Mouse (Mus musculus) heart, postnatal 36 days (tissue): Measurements from ENCODE around the gene Gm20388. TPM values are rescaled to one million over a fixed set of nuclear protein-coding genes. Genes with fewer than 3 reads are reported as not detected.

ENCODE experiments used
- DNase-seq, 2 experiments: peaks; one replicate each; pipeline ENCODE4 v3.0.0; 2021 to 2022
- intact Hi-C: fragments of 180-260 bp; cut with DNase I; formaldehyde crosslinking; loops from one replicate; pipeline ENCODE4 v1.15.1; 2025
- total RNA-seq, 2 experiments: library from RNA; stranded (reverse); gene quantifications; 2 replicates each; pipeline ENCODE4 v1.2.3; 2021

Gm20388 gene
- total RNA-seq, 2 experiments from 2014 or later, result 3.5 to 4.9 TPM

DNA sequence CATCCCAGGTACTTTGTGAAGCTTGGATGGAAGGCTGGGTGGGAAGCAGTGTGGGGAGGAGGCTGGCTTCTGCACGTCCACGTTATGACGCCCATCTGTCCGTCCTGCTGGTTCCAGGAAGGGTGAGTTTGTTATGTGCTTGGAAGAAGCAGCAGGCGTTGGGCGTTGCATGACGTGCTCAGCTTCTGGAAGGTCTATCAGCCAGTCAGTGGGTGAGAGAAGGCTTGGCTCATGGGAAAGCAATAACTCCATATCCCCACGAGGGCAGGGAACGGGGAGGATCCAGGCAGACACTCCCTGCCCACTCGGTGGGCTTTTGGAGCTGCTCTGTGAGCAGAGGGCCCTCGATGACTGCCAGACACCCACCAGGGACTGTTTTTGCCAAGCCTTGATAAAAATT, 2158.6 kb downstream of the Gm20388 start:
- intact Hi-C loops, result no loop called here
- DNase-seq, result no peak

DNA sequence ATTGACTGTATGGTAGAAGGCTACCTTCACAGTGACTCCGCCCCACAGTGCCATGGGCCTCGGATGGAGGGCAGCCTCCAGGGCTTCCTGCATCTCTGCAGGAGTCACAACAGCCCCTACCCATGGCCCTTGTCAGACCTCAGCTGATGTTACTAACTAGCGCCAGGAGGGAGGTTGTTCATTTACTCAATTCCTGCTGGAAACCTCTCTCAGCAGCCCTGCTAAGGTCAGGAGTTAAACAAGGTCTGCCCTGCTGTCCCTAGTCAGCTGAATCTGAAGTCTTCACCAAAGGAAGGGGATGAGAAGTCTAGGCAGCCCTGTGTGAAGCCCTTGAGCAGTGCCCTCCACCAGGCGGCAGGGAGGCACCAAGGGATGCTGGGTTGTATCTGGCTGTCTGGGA, 2160.6 kb downstream of the Gm20388 start:
- DNase-seq, result no peak
- intact Hi-C loops, result no loop called here

DNA sequence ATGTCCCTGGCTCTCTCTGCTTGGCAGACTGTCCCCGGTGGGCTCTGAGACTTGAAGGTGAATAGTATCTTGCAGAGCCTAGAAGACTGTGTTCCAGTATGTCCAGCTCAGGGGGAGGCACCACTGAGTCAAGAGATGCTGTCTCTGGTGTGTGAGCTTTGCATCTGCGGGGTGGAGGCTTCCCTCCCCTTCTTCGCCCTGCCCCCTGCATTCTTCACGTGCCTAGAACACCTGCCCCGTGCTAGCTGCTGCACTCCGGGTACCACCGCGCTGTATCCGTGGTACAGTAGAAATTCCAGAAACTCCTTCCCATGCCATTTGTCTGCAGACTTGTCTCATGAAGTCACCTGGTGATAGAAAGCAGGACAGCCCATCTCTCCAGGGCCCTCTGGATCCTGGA, 2163.3 kb downstream of the Gm20388 start:
- intact Hi-C loops, result no loop called here
- DNase-seq, result no peak

DNA sequence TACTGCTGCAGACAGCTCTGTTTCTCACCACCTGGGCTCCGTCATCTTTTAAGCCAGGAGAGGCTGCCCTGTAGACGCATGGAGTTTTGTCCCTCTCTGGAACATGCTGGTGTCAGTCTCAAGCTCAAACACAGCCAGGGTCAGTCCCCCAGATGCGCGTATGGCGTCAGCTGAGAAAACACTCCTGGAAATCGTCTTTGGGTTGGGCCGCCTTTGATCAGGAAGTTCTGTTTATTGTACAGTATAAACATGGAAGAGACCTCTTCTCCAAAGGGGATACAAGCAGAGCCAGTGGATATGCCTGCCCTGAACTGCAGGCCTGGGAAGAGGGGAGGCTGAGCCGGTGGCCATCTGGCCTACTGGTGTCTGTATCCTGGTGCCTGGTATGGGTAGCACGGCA, 2163.8 kb downstream of the Gm20388 start:
- intact Hi-C loops, result no loop called here
- no peak for DNase-seq

DNA sequence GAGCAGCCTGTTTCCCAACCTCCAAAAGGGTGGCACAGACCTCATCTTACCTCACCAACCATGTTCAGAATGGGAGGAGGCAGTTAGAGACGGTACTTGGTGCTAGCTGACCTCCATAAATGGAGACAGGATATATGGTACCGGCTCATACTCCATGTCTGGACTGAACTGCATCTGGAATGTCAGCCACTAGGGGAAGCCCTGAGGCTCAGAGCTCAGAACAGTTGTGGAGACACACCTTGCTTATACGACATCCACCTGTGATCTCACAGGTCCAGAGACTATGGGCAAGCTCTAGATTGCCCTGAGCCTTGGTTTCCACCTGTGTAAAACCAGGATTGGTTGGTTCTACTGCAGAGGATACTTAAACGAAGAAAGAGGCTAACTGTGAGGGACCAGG, 2164.3 kb downstream of the Gm20388 start:
- intact Hi-C loops, result no loop called here
- DNase-seq, result no peak

DNA sequence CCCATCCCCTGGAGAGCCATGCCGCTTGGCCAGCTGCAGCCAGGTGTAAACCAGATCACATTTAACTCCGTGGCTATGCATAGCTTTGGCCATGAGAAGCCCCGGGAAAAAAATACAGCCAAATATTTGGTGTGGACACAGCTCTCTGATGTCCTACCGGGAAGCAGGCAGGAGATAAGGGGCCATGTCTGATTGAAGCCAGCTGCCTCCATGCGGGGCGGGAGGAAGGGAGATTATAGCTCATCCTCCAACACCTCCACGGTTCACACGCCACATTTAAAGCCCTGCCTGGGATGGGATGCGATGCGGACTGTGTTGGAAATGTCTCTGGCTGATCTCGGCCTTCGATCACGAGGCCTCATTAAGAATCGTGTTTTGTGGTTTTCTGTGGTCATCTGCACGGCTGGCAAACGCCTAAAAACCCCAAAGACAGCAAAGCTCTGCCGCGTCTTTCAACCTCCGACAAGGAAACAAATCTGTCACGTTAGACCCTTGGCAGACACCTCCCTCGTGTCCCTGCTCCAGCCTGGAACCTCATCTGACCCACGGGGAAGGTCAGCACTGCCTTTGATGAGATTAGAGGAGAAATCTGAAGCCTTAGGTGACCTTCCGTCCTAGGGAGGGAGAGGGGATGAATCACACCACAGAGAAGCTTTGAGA, 2165.7 kb downstream of the Gm20388 start:
- DNase-seq, result no peak
- intact Hi-C loops, result no loop called here

DNA sequence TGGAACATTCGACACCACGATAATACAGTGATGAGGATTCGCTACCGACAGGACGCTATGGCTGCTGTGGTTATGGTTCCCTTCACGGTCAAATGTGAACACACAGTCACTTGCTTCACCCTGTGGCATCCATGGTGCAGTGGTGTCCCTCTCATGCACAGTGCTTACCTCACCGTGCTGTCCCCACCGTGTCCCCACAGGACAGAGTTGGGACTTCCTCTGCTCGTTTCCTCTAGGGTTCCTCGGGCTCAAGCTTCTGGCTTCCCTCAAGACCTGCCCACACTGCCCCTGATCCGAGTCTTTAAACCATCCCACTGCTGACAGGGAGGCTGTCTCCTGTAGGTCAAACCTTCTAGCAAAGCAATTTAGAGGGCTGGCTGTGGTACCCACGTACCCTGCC, 2167.7 kb downstream of the Gm20388 start:
- DNase-seq, result no peak
- intact Hi-C loops, result no loop called here

DNA sequence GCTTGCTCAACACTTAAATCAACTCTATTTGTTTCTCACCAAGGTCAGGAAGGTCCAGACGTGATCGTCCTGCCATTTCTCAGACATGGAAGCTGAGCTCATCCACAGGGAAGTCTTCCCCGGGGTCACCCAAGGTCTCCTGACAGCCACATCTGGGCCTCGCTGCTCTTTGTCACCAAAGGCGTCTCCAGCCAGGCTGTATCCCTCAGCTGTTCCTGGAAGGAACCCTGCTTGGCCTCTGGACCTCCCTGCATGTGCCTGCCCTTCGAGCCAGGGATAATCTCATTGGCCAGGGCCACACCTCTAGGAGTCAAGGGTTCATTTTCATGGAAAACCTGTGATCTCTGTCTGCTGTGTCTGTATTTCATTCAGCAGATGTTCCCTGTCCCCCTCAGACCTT, 2168.5 kb downstream of the Gm20388 start:
- intact Hi-C loops, result no loop called here
- DNase-seq, result peak; percentile 27 to 31

DNA sequence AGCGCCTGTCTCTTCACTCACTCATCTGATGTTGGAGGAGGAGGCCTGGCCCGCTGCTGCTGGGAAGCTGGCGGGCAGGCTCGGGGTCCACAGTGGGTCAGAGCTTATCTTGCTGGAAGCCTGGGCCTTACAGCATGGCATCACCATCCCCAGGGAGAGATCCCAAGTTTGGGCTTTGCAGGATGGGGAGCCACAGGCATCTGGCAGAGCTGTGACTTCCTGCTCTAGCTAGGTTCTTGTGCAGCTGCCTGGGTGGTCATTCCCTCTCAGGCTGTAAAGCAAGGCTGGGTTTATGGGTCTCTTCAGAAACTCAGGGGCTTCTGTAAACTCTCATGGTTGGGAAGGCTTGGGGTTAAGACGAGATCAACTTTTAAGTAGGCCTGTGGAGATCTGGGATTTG, 2169.7 kb downstream of the Gm20388 start:
- intact Hi-C loops, result no loop called here
- no peak for DNase-seq

DNA sequence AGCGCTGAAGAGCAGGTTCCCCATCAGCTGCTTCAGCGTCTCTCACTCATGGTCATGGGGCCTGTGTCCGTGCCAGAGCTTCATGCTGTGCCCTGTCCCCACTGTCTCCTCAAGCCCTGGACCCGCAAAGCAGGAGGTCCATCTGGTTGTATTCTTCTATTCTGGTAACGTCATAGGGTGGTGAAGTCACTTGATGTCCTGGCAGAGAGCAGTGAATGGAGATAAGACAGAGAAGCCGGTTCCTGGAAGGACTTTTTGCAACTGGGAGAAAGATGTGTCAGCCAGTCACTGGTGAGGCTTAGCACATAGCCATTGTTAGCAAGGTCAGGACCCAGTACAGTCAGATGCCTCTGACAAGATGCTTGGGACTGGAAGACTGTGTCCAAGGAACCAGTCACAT, 2172.8 kb downstream of the Gm20388 start:
- intact Hi-C loops, result no loop called here
- DNase-seq, result peak in 1 of 2 experiments; percentile 31

DNA sequence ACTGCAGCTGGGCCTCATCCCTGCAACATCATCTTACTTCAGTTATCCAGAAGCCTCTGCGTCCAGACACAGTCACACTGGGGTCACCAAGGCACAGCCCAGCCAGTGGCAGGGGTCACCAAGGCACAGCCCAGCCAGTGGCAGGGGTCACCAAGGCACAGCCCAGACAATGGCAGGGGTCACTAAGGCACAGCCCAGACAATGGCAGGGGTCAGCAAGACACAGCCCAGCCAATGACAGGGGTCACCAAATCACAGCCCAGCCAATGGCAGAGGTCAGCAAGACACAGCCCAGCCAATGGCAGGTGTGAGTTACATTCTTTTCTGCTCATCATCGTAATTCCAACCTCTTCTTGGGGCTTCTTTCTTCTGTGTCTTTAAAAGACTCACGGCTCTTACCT, 2173.5 kb downstream of the Gm20388 start:
- intact Hi-C loops, result loop anchor here (2.0 kb wide), 1 partner anchor 31 kb away; no protein-coding TSS in a partner anchor
- no peak for DNase-seq

DNA sequence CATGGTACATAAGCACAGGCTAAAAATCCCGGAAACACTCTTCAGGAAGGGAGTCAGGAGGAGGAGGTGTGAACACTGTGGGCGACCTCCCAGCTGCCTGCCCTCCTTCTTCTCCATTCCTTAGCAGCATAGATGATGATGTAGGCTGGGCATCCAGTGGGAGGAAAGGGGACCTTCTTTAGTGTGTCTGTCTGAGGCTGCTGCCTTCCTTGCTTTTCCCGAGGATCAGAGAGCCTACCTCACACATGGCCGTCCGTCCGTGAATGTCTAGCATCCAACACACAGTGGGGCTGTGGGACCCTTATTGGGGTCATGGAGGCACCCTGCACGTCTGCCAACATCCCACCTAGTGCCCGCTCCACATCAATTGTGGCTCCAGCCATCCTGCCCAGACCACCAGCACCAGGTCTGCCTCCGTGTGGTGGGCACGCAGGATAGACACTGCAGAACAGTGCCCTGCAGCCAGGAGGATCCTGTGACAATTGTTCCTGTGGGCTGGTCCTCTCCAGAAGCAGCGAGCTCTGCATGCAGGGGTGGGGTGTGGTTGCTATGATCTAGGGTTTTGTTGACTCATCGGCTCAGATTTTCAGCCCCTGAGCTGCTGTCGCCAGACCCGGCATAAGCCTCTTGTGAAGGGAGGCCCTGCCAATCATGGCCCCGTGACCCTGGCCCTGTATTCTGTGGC, 2174.2 kb downstream of the Gm20388 start:
- intact Hi-C loops, result loop anchor here (2.0 kb wide), 1 partner anchor 30 kb away; no protein-coding TSS in a partner anchor

DNA sequence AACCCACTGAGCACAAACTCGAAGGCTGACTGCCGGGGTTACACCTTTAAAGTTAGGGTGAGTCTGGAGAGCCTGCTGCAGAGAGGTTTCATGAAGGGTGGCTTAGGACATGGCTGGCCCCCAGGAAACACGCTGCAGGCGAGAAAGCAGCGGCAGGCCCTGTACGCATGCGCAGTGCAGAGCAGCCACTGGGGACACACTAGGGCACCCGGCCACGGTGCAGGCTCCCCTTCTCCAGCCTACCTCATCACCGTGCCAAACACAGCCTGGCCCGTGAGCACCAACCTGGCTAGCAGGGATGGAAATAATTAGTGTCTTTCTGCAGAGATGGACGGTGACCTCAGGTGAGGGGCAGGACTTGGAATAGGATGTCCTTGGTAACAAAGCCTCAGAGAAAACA, 2175.4 kb downstream of the Gm20388 start:
- no peak for DNase-seq
- intact Hi-C loops, result no loop called here

More for the DNA sequence above, 2174.2 kb downstream of the Gm20388 start:
- DNase-seq, result no peak

DNA sequence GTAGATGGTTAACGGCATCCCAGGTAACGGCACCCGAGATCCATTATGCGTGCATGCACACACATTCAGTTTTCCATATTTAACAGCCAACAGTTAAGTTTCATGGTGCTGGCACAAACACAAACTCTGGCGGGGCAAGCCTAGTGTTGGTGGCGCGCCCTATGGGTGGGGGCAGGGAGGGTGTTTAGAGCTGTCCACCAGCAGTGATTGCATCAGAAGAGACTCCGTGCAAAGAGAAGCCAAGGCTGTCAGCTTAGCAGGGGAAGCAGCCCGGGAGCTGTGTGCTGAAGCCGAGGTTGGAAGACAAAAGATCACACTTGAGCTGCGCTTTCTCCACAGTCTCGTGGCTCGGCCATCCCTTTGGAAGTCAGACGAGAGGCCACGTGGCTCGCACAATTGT, 2178.0 kb downstream of the Gm20388 start:
- intact Hi-C loops, result no loop called here
- DNase-seq, result no peak

DNA sequence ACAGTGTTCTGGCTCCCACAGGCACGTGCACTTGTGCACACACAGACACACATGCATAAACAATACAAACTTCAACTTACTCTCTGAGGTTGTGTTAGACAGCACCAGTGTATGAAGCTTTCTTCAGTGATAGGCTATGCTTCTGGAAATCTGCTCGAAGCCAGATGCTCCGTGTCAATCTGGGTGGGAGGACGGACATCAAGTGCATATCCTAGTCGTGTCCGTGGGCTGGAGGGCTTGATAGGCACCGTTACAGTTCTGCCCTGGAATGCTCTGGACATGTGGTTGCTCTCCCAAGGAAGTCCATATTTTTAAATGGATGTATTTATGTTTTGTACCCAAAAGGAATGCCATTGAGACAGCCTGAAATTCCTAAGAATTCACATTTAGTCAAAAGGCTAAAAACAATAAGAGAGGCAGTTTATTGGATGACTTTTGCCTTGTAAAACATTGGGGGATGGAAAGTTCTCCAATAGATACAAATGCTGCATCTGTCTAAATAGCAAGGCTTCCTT, 2178.6 kb downstream of the Gm20388 start:
- intact Hi-C loops, result no loop called here
- DNase-seq, result no peak

DNA sequence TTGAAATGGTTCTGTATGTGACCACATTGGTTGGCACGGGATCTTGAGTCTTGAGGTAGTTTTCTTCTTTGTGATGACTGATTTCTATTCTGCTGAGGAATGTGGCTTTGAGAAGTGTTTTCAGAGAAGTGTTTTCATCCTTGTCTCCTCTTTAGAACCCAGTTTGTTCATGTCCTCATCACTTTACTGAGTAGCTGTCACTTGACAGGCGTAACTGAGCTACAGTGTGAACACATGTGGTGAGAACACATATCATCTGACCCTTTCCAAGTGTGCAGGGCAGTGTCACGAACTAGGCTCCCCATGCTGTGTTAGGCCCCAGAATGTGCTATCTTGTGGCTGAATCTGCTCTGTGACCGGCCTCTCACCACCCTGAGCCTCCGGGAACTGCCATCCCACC, 2181.8 kb downstream of the Gm20388 start:
- intact Hi-C loops, result no loop called here
- DNase-seq, result no peak

DNA sequence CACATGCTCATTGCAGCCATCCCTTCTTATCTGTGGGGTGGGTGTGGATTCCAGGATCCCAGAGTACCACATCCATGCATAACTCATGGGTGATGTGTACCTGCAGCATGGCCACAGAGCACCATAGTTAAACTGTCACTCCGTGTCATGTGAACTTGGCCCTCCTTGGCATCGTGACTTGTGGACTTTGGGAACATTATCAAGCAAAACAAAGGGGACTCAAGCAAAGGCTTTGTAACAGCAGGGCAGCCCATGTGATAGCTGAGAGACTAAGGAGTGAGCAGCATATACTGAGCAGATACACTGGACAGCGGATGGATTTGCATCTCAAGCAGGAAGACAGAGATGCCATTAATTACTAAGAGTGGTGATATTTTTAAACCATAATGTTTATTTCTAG, 2188.1 kb downstream of the Gm20388 start:
- no peak for DNase-seq
- intact Hi-C loops, result no loop called here

DNA sequence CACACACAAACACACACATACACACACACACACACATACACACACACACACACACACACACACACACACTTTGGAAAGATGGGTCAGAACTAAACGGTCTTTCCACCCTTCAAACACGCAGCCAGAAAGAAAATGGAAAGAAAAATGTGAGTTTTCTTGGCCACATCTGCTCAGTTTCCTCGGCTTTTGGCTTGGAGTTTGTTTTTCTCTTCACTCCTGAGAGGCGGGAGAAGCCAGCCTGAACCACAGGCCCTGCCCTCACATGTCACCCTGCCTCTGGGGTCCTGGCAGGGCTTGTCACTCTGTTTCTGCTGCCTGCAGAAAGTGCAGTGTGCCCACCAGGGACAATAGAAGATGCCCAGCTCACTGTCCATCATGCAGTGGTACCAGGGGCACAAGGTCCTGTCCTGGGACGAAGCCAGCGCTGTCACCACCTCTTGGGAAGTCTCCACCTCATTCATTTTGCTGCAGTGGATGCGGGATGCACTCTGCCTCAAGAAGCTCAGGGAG, 2189.1 kb downstream of the Gm20388 start:
- DNase-seq, result peak in 1 of 2 experiments; percentile 14
- intact Hi-C loops, result no loop called here

DNA sequence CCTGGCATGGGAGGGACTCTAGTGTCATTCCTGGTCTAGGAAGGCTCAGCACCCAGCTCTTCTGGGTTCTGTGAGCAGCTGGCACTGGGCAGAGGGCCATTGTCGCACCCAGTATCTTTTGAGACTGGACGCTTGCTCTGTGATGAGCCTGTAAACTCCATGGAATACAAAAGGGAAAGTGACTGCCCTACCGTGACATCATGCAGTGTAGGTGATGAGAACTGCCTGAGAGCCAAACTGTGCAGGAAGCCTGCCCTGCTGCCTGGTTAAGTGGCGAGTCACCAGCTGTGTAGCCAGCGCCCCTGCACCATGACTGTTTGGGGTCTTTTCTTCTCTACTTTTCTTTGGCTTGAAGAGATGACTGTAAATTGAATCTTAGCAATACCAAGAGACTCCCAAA, 2191.2 kb downstream of the Gm20388 start:
- no peak for DNase-seq
- intact Hi-C loops, result no loop called here

DNA sequence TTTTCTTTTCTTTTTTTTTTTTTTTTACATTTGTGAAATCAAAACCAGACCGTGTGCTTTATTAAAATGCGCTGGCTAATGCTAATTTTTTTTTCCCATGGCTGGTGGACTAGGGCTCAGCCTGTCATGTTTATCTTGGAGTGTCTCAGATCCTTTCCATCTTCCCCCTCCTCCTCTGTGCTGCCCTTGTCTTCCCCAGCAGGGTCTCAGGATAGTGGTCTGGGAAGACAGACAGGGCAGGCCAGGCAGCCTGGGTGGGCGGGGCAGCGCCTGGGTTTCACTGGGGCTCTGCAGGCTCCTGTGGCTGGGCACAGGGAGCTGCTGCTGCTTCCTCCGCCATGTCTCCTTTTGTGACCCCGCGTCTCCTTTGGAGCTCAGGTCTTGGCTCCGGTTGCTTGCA, 2191.6 kb downstream of the Gm20388 start:
- intact Hi-C loops, result no loop called here
- DNase-seq, result no peak

DNA sequence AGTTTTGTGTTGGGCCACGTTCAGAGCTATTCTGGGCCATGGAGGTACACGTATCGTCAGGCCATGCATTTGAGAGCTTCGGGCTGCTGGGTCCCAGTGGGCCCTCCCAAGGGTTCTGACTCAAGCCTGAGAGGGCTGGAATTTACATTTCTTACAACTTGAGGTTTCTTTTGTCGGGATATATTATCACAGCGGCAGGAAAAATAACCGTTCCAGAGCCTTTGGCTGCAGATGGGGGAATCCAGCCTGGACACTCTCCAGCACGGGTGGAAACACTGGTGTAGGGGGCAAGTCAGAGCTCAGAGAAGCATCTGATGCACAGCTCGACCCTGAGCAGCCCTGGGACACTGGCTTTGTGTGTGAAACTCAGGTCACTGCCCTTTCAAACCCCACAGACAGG, 2192.6 kb downstream of the Gm20388 start:
- intact Hi-C loops, result no loop called here
- no peak for DNase-seq

DNA sequence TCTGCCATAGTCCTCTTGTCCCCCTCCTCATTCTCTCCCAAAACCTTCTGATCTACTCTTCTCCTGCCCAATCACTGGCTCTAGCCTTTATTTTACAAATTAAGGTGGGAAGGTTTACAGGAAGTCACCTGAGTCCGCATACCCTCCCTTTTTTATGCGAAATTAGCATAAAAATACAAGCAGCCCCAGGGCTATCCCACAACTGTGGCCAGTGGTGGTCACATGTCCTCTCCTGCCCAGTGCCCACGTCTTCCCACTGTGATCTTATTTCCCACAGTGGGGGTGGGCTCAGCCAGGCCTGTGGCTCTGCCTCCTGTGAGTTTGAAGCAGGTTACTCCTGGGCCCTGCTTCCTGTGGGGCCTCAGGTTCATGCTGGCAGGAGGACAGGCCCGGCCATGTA, 2194.0 kb downstream of the Gm20388 start:
- DNase-seq, result no peak
- intact Hi-C loops, result no loop called here
